ENCODE assay signal across 7 mouse cellular contexts in genomic region chr12:55078706-55079105, GRCm38 (mm10). TPM values are rescaled to one million over a fixed set of nuclear protein-coding genes. Genes with fewer than 3 reads are reported as not detected.
DNase-seq lines count a peak whose midpoint lies in the region; ATAC-seq and TF ChIP-seq lines count a peak whose summit lies in the region.
"Not testable (repeated sequence)": the region's sequence is repeated elsewhere in the genome, so short reads cannot be mapped to it uniquely, and the experiment has no call there.

No protein-coding gene starts in this region.

- WGBS in intestine, embryonic 15.5 days: 41% methylated on average over 2 of the region's 2 CpGs
- WGBS in liver, embryonic 12.5 days (ENCODE audit: insufficient replicate concordance): 29% methylated on average over 2 of the region's 2 CpGs
- WGBS in midbrain, embryonic 12.5 days: 46% methylated on average over 2 of the region's 2 CpGs

- intact Hi-C loops in gastrocnemius, adult 2 months (cut with DNase I): not testable (repeated sequence)

- H3K9me3 ChIP-seq in E14TG2a.4 (ENCODE audit: low read length); intestine, embryonic 15.5 days; liver, embryonic 12.5 days (replicated peaks); midbrain, embryonic 12.5 days: not testable (repeated sequence)

- H3K4me1 ChIP-seq in E14TG2a.4 (replicated peaks; ENCODE audit: low read depth, low read length): peaks cover 12% of the 10 kb centered on the region
- H3K4me1 ChIP-seq in cortical plate, adult 2 months (ENCODE audit: control insufficient read depth, insufficient read depth, low read length); intestine, embryonic 15.5 days (replicated peaks); midbrain, embryonic 12.5 days: not testable (repeated sequence)
- H3K4me1 ChIP-seq in liver, embryonic 12.5 days: peaks cover 35% of the 10 kb centered on the region

- H3K4me3 ChIP-seq in E14TG2a.4 (replicated peaks; ENCODE audit: low read length): peak overlapping the region; percentile 91
- peak overlapping the region; percentile 73; the same call in 1 of the 2 replicates for H3K4me3 ChIP-seq in cortical plate, adult 2 months (ENCODE audit: insufficient read depth, low read length)
- not testable (repeated sequence) for H3K4me3 ChIP-seq in gastrocnemius, adult 2 months; intestine, embryonic 15.5 days (replicated peaks); midbrain, embryonic 12.5 days
- H3K4me3 ChIP-seq in liver, embryonic 12.5 days: peak overlapping the region; percentile 27

- H3K36me3 ChIP-seq in E14TG2a.4 (ENCODE audit: insufficient read depth, low read length): peaks cover 20% of the 10 kb centered on the region
- H3K36me3 ChIP-seq in intestine, embryonic 15.5 days; liver, embryonic 12.5 days; midbrain, embryonic 12.5 days: not testable (repeated sequence)

- not testable (repeated sequence) for ATAC-seq in intestine, embryonic 15.5 days; liver, embryonic 12.5 days; midbrain, embryonic 12.5 days (ENCODE audit: low FRiP score, low read depth)

- not testable (repeated sequence) for H3K27me3 ChIP-seq in E14TG2a.4 (ENCODE audit: insufficient read depth, low read length); intestine, embryonic 15.5 days (replicated peaks); liver, embryonic 12.5 days (replicated peaks); midbrain, embryonic 12.5 days

- TF ChIP-seq CTCF in E14TG2a.4 (conservative IDR thresholded peaks at IDR 0.05; ENCODE audit: low read length); cortical plate, adult 2 months (IDR thresholded peaks at IDR 0.05; ENCODE audit: extremely low read depth, insufficient read depth, low read length): not testable (repeated sequence)
- peak; percentile 34; the same call in 1 of the 2 replicates for TF ChIP-seq CTCF in gastrocnemius, adult 2 months (IDR thresholded peaks at IDR 0.05)

- 0 out of 2 replicates have a peak overlapping the region, but pooled peaks have one; percentile 11 for H3K4me2 ChIP-seq in intestine, embryonic 15.5 days (replicated peaks)
- H3K4me2 ChIP-seq in liver, embryonic 12.5 days: peak overlapping the region; percentile 74
- 0 out of 2 replicates have a peak overlapping the region, but pooled peaks have one; percentile 9 for H3K4me2 ChIP-seq in midbrain, embryonic 12.5 days (replicated peaks)

- not testable (repeated sequence) for DNase-seq in gastrocnemius, adult 2 months
- peak; percentile 7 for DNase-seq in right cerebral cortex, postnatal 14 days

- H3K27ac ChIP-seq in cortical plate, adult 2 months (ENCODE audit: insufficient read depth, low read length); gastrocnemius, adult 2 months; intestine, embryonic 15.5 days; liver, embryonic 12.5 days; midbrain, embryonic 12.5 days (replicated peaks): not testable (repeated sequence)

- not testable (repeated sequence) for H3K9ac ChIP-seq in intestine, embryonic 15.5 days; midbrain, embryonic 12.5 days (replicated peaks)
- H3K9ac ChIP-seq in liver, embryonic 12.5 days: peak overlapping the region; percentile 31; the same call in 1 of the 2 replicates

- not testable (repeated sequence) for TF ChIP-seq POLR2A in cortical plate, adult 2 months (IDR thresholded peaks at IDR 0.05; ENCODE audit: extremely low read depth, insufficient read depth, low read length)

RNA-seq across cellular contexts. Expression of gene 2700097O09Rik, which starts 1.2 kb away (rescaled TPM):
- polyA plus RNA-seq in cortical plate, adult 2 months (2012; rRNA removed): 15.9 and 17.1 TPM in 2 replicates
- 1 to 10 TPM; 8.8 TPM for total RNA-seq in gastrocnemius, adult 2 months (2021)
- polyA plus RNA-seq in intestine, embryonic 15.5 days (2015; fragmentation: Nextera tagmentation; extraction: Ambion mirVana): 30.7 and 31.9 TPM in 2 replicates
- polyA plus RNA-seq in liver, embryonic 12.5 days (2016; fragmentation: Nextera tagmentation; extraction: Ambion mirVana): 31.5 and 33.0 TPM in 2 replicates
- 36.3 and 38.7 TPM in 2 replicates for polyA plus RNA-seq in midbrain, embryonic 12.5 days (2016; fragmentation: Nextera tagmentation; extraction: Ambion mirVana)

RNA-seq across cellular contexts. Expression of gene Srp54a, which starts 1.4 kb away (rescaled TPM):
- 71.6 and 76.5 TPM in 2 replicates for polyA plus RNA-seq in cortical plate, adult 2 months (2012; rRNA removed)
- total RNA-seq in gastrocnemius, adult 2 months (2021): 10 to 100 TPM; 73.7 to 94.3 TPM
- 157 and 171 TPM in 2 replicates for polyA plus RNA-seq in intestine, embryonic 15.5 days (2015; fragmentation: Nextera tagmentation; extraction: Ambion mirVana)
- polyA plus RNA-seq in liver, embryonic 12.5 days (2016; fragmentation: Nextera tagmentation; extraction: Ambion mirVana): 105 and 106 TPM in 2 replicates
- polyA plus RNA-seq in midbrain, embryonic 12.5 days (2016; fragmentation: Nextera tagmentation; extraction: Ambion mirVana): 152 and 155 TPM in 2 replicates

RNA-seq across cellular contexts. Expression of gene Fam177a, which starts 45.6 kb away (rescaled TPM):
- 25.6 and 27.4 TPM in 2 replicates for polyA plus RNA-seq in cortical plate, adult 2 months (2012; rRNA removed)
- total RNA-seq in gastrocnemius, adult 2 months (2021): 1 to 10 TPM; 3.1 to 8.3 TPM
- polyA plus RNA-seq in intestine, embryonic 15.5 days (2015; fragmentation: Nextera tagmentation; extraction: Ambion mirVana): 21.7 and 22.2 TPM in 2 replicates
- polyA plus RNA-seq in liver, embryonic 12.5 days (2016; fragmentation: Nextera tagmentation; extraction: Ambion mirVana): 11.8 and 14.4 TPM in 2 replicates
- 18.1 and 18.9 TPM in 2 replicates for polyA plus RNA-seq in midbrain, embryonic 12.5 days (2016; fragmentation: Nextera tagmentation; extraction: Ambion mirVana)

Comparison
In these comparisons a context has a peak if more than half of its experiments do, and no peak if none do; other contexts are left out.
1. H3K4me2 ChIP-seq: peak in every context shown above with its lines; median percentile 74 in liver, embryonic 12.5 days; 11 in intestine, embryonic 15.5 days; 9 in midbrain, embryonic 12.5 days.